Comparison of ENCODE assay signal across 8 mouse cellular contexts in genomic region chr13:17993515-17993847, GRCm38 (mm10). TPM values are rescaled to one million over a fixed set of nuclear protein-coding genes. Genes with fewer than 3 reads are reported as not detected.
DNase-seq lines count a peak whose midpoint lies in the region; ATAC-seq and TF ChIP-seq lines count a peak whose summit lies in the region.

No protein-coding gene starts in this region.

- peaks cover 9% of the 10 kb centered on the region for H3K79me2 ChIP-seq in CH12.LX (replicated peaks; ENCODE audit: control insufficient read depth, extremely low read depth, insufficient read depth, poor library complexity, severe bottlenecking)

- H3K4me1 ChIP-seq in heart, embryonic 10.5 days = no peaks in the 10 kb centered on the region
- H3K4me1 ChIP-seq in CH12.LX (ENCODE audit: control insufficient read depth in 1 of 2, insufficient read depth in 2 of 2) = peaks cover 2 to 14% of the 10 kb centered on the region in 2 experiments; a peak in 2 of 4 replicates
- peaks cover 6% of the 10 kb centered on the region; the same call in 1 of the 2 replicates for H3K4me1 ChIP-seq in forebrain, embryonic 14.5 days (ENCODE audit: control insufficient read depth, insufficient read depth, low read length)
- H3K4me1 ChIP-seq in liver, embryonic 15.5 days (replicated peaks) = peaks cover 10% of the 10 kb centered on the region

- 41% methylated on average over 7 of the region's 7 CpGs for WGBS in heart, embryonic 10.5 days
- WGBS in forebrain, embryonic 14.5 days = 37% methylated on average over 7 of the region's 7 CpGs
- WGBS in liver, embryonic 15.5 days (ENCODE audit: insufficient replicate concordance) = 30% methylated on average over 7 of the region's 7 CpGs

- H3K4me3 ChIP-seq in heart, embryonic 10.5 days = peak overlapping the region; percentile 85
- H3K4me3 ChIP-seq in CH12.LX (replicated peaks in 1 of 3; ENCODE audit: low read depth in 2 of 3, low read length in 2 of 3, poor library complexity in 1 of 3) = peak overlapping the region; percentile 94 to 100 (median 95)
- peak overlapping the region; percentile 59 for H3K4me3 ChIP-seq in forebrain, embryonic 14.5 days (ENCODE audit: low read depth, low read length)
- H3K4me3 ChIP-seq in liver, embryonic 15.5 days (replicated peaks) = peak overlapping the region; percentile 75

- no peak; the same call in 1 of the 2 replicates for TF ChIP-seq POLR2A in CH12.LX (IDR thresholded peaks at IDR 0.05; ENCODE audit: low read depth, low read length)

- no peaks in the 10 kb centered on the region for H3K27me3 ChIP-seq in heart, embryonic 10.5 days (ENCODE audit: insufficient read depth, poor library complexity, severe bottlenecking)
- no peaks in the 10 kb centered on the region for H3K27me3 ChIP-seq in CH12.LX (replicated peaks)
- no peaks in the 10 kb centered on the region for H3K27me3 ChIP-seq in forebrain, embryonic 14.5 days (replicated peaks; ENCODE audit: control insufficient read depth, insufficient read depth, low read length)
- peaks cover 3% of the 10 kb centered on the region; the same call in 1 of the 2 replicates for H3K27me3 ChIP-seq in liver, embryonic 15.5 days

- no peak; the same call in 1 of the 2 replicates for ATAC-seq in forebrain, embryonic 14.5 days
- no peak for ATAC-seq in liver, embryonic 15.5 days (ENCODE audit: insufficient read depth)

- dilution Hi-C loops in CH12.LX (cut with MboI; ENCODE audit: extremely low pct_ligation_motif_present, extremely low pct_unique_long_range_greater_than_20kb, low sequenced_read_pairs) = no loop called here

- H3K4me2 ChIP-seq in CH12.LX (ENCODE audit: insufficient read depth, low read depth, poor library complexity, severe bottlenecking) = peak overlapping the region; percentile 27; the same call in 1 of the 2 replicates
- peak overlapping the region; percentile 78 for H3K4me2 ChIP-seq in forebrain, embryonic 14.5 days (ENCODE audit: low read length)
- peak overlapping the region; percentile 90 for H3K4me2 ChIP-seq in liver, embryonic 15.5 days

- no peak for DNase-seq in heart, embryonic 10.5 days (ENCODE audit: low spot score)
- no peak for DNase-seq in heart, adult 9 months (ENCODE audit: low spot score in 2 of 2)
- DNase-seq in CH12.LX (ENCODE audit: extremely low read depth) = no peak
- no peak for DNase-seq in forebrain, embryonic 14.5 days (ENCODE audit: low spot score)
- no peak for DNase-seq in right cerebral cortex, postnatal 14 days
- no peak for DNase-seq in T-cell, adult 2 months (ENCODE audit: low spot score)
- DNase-seq in kidney, postnatal 14 days = no peak

- peaks cover 7% of the 10 kb centered on the region; the same call in 1 of the 2 replicates for H3K36me3 ChIP-seq in heart, embryonic 10.5 days
- peaks cover 4 to 10% of the 10 kb centered on the region in 2 experiments for H3K36me3 ChIP-seq in CH12.LX (replicated peaks in 1 of 2; ENCODE audit: control insufficient read depth in 1 of 2, insufficient read depth in 1 of 2, low read length in 1 of 2)
- 0 out of 2 replicates have a peak, but pooled peaks cover 6% of the 10 kb centered on the region for H3K36me3 ChIP-seq in forebrain, embryonic 14.5 days (ENCODE audit: control insufficient read depth, insufficient read depth, low read length)
- H3K36me3 ChIP-seq in liver, embryonic 15.5 days (replicated peaks) = no peaks in the 10 kb centered on the region

- in situ Hi-C loops in CH12.LX (cut with MboI; ENCODE audit: low pct_ligation_motif_present, low pct_unique_long_range_greater_than_20kb, low sequenced_read_pairs) = loop anchor here (10.0 to 25.0 kb wide), 2 partner anchors 49 to 256 kb away; partner anchors contain the start of gene Rala

- no peak for TF ChIP-seq EP300 in CH12.LX (IDR thresholded peaks at IDR 0.05; ENCODE audit: low read length)

- H3K9ac ChIP-seq in CH12.LX (ENCODE audit: insufficient read depth, low read depth) = 0 out of 2 replicates have a peak overlapping the region, but pooled peaks have one; percentile 10
- H3K9ac ChIP-seq in forebrain, embryonic 14.5 days (ENCODE audit: low read length) = peak overlapping the region; percentile 69
- H3K9ac ChIP-seq in liver, embryonic 15.5 days = peak overlapping the region; percentile 27; the same call in 1 of the 2 replicates

- H3K27ac ChIP-seq in heart, embryonic 10.5 days = peak overlapping the region; percentile 92
- H3K27ac ChIP-seq in CH12.LX (ENCODE audit: insufficient read depth, low read depth) = no peak overlapping the region
- no peak overlapping the region for H3K27ac ChIP-seq in forebrain, embryonic 14.5 days (ENCODE audit: low read depth, low read length)
- H3K27ac ChIP-seq in liver, embryonic 15.5 days (replicated peaks) = no peak overlapping the region

- TF ChIP-seq CTCF in CH12.LX (conservative IDR thresholded peaks at IDR 0.05 in 1 of 2, IDR thresholded peaks at IDR 0.05 in 1 of 2; ENCODE audit: low read depth in 2 of 2, low read length in 2 of 2) = no peak

- no peaks in the 10 kb centered on the region for H3K9me3 ChIP-seq in heart, embryonic 10.5 days
- H3K9me3 ChIP-seq in CH12.LX (replicated peaks; ENCODE audit: low read length) = no peaks in the 10 kb centered on the region
- H3K9me3 ChIP-seq in forebrain, embryonic 14.5 days (replicated peaks; ENCODE audit: control insufficient read depth, low read length) = no peaks in the 10 kb centered on the region
- no peaks in the 10 kb centered on the region for H3K9me3 ChIP-seq in liver, embryonic 15.5 days (replicated peaks)

- no peak for TF ChIP-seq RAD21 in CH12.LX (IDR thresholded peaks at IDR 0.05; ENCODE audit: low read depth, low read length)

TF ChIP-seq in CH12.LX, 34 proteins besides CTCF, POLR2A, EP300 and RAD21:
- TF ChIP-seq MYC (IDR thresholded peaks at IDR 0.05; ENCODE audit: low read depth, low read length) (no peak), MAFK (IDR thresholded peaks at IDR 0.05; ENCODE audit: insufficient replicate concordance, low read length) (no peak), IRF4 (IDR thresholded peaks at IDR 0.05; ENCODE audit: low read depth, low read length) (no peak), ZMIZ1 (IDR thresholded peaks at IDR 0.05; ENCODE audit: low read depth, low read length) (no peak), NELFE (IDR thresholded peaks at IDR 0.05; ENCODE audit: low read depth, low read length) (no peak), SIN3A (IDR thresholded peaks at IDR 0.05; ENCODE audit: low read length) (no peak), JUN (IDR thresholded peaks at IDR 0.05; ENCODE audit: insufficient read depth, low read depth, low read length) (no peak), CHD2 (IDR thresholded peaks at IDR 0.05; ENCODE audit: low read length) (no peak), TBP (conservative IDR thresholded peaks at IDR 0.05; ENCODE audit: low read depth, low read length) (no peak), ZKSCAN1 (IDR thresholded peaks at IDR 0.05; ENCODE audit: borderline replicate concordance, low read depth, low read length) (no peak), ELF1 (IDR thresholded peaks at IDR 0.05; ENCODE audit: low read depth, low read length) (no peak), KAT2A (IDR thresholded peaks at IDR 0.05; ENCODE audit: insufficient replicate concordance, low read length) (no peak), MAX (IDR thresholded peaks at IDR 0.05; ENCODE audit: low read length) (no peak), E2F4 (IDR thresholded peaks at IDR 0.05; ENCODE audit: insufficient replicate concordance, low read depth, low read length) (no peak), MEF2A (IDR thresholded peaks at IDR 0.05; ENCODE audit: borderline replicate concordance, low read depth, low read length) (no peak), BHLHE40 (IDR thresholded peaks at IDR 0.05; ENCODE audit: low read depth, low read length) (no peak), ZNF384 (IDR thresholded peaks at IDR 0.05; ENCODE audit: low read depth, low read length) (no peak)

RNA-seq across cellular contexts. Expression of gene Yae1d1, which starts 0.3 kb away (rescaled TPM):
- polyA plus RNA-seq in heart, embryonic 10.5 days (2016; fragmentation: Nextera tagmentation; extraction: Ambion mirVana) = 85.2 and 88.9 TPM in 2 replicates
- total RNA-seq in CH12.LX (2012; rRNA removed) = 26.0 and 32.9 TPM in 2 replicates
- 54.3 and 63.0 TPM in 2 replicates for total RNA-seq in CH12.LX (2014; rRNA removed)
- polyA plus RNA-seq in CH12.LX (2012; ENCODE audit: insufficient read length, low read depth) = 18.7 and 21.1 TPM in 2 replicates
- polyA plus RNA-seq in forebrain, embryonic 14.5 days (2014; fragmentation: Nextera tagmentation; extraction: Ambion mirVana) = 94.8 and 97.8 TPM in 2 replicates
- 20.5 and 21.2 TPM in 2 replicates for polyA plus RNA-seq in liver, embryonic 15.5 days (2015; fragmentation: Nextera tagmentation; extraction: Ambion mirVana)

RNA-seq across cellular contexts. Expression of gene Rala, which starts 49.4 kb away (rescaled TPM):
- 95.8 and 116 TPM in 2 replicates for polyA plus RNA-seq in heart, embryonic 10.5 days (2016; fragmentation: Nextera tagmentation; extraction: Ambion mirVana)
- total RNA-seq in CH12.LX (2012; rRNA removed) (26.1 and 31.1 TPM in 2 replicates), CH12.LX (2014; rRNA removed) (26.7 and 32.0 TPM in 2 replicates)
- 45.3 and 70.1 TPM in 2 replicates for polyA plus RNA-seq in CH12.LX (2012; ENCODE audit: insufficient read length, low read depth)
- 176 and 179 TPM in 2 replicates for polyA plus RNA-seq in forebrain, embryonic 14.5 days (2014; fragmentation: Nextera tagmentation; extraction: Ambion mirVana)
- 18.2 TPM in 2 replicates for polyA plus RNA-seq in liver, embryonic 15.5 days (2015; fragmentation: Nextera tagmentation; extraction: Ambion mirVana)

Comparison
In these comparisons a context has a peak if more than half of its experiments do, and no peak if none do; other contexts are left out.
1. H3K4me2 ChIP-seq: peak in every context shown above with its lines; median percentile 90 in liver, embryonic 15.5 days; 78 in forebrain, embryonic 14.5 days; 27 in CH12.LX.
2. H3K9ac ChIP-seq: peak in every context shown above with its lines; median percentile 69 in forebrain, embryonic 14.5 days; 27 in liver, embryonic 15.5 days; 10 in CH12.LX.